8 mouse cellular contexts compared by ENCODE assay signal in the genomic region with DNA sequence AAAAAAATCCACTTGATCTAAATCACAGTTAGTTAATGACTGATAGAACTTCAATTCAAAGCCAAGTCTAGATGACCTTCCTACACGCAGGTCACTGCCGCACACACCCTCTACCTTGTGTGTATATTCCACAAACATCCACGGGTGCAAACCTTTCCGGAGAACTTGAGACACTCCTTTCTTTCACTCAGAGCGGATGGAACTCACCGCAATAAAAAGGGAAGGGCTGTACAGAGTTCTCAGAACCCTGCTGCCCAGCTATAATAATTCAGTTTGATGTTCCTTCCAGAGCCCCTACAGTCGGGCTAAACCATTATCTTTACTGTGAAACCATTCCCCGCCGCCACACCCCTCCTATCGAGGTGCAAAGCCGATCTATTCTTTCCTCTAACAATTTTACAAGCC. TPM values are rescaled to one million over a fixed set of nuclear protein-coding genes. Genes with fewer than 3 reads are reported as not detected.
DNase-seq lines count a peak whose midpoint lies in the region; ATAC-seq and TF ChIP-seq lines count a peak whose summit lies in the region.

No protein-coding gene starts in this region.

- intact Hi-C loops in left cerebral cortex, postnatal 36 days (cut with DNase I): no loop called here

- TF ChIP-seq CTCF in spleen, adult 2 months (IDR thresholded peaks at IDR 0.05; ENCODE audit: extremely low read depth, insufficient read depth, insufficient read length, insufficient replicate concordance): no peak

- H3K4me3 ChIP-seq in spleen, adult 2 months (ENCODE audit: extremely low read depth, insufficient read depth, insufficient read length): peak overlapping the region; percentile 79
- H3K4me3 ChIP-seq in kidney, embryonic 15.5 days (replicated peaks): peak overlapping the region; percentile 94
- H3K4me3 ChIP-seq in midbrain, embryonic 12.5 days: peak overlapping the region; percentile 90

- H3K9ac ChIP-seq in kidney, embryonic 15.5 days: peak overlapping the region; percentile 80
- peak overlapping the region; percentile 85 for H3K9ac ChIP-seq in midbrain, embryonic 12.5 days (replicated peaks)

- H3K4me2 ChIP-seq in kidney, embryonic 15.5 days: peak overlapping the region; percentile 82
- peak overlapping the region; percentile 90 for H3K4me2 ChIP-seq in midbrain, embryonic 12.5 days (replicated peaks)

- WGBS in spleen, adult 2 months: 1% methylated on average over 11 of the region's 11 CpGs
- 4% methylated on average over 11 of the region's 11 CpGs for WGBS in kidney, embryonic 15.5 days
- 18% methylated on average over 11 of the region's 11 CpGs for WGBS in midbrain, embryonic 12.5 days

- no peak for TF ChIP-seq POLR2A in spleen, adult 2 months (IDR thresholded peaks at IDR 0.05; ENCODE audit: low read depth, low read length)

- H3K36me3 ChIP-seq in spleen, adult 2 months (ENCODE audit: control insufficient read depth, insufficient read depth, low read length): no peaks in the 10 kb centered on the region
- H3K36me3 ChIP-seq in kidney, embryonic 15.5 days: no peaks in the 10 kb centered on the region
- no peaks in the 10 kb centered on the region for H3K36me3 ChIP-seq in midbrain, embryonic 12.5 days

- ATAC-seq in erythroblast, adult 5-6 weeks (replicated peaks; ENCODE audit: low FRiP score, poor library complexity, severe bottlenecking): peak; percentile 42
- ATAC-seq in kidney, embryonic 15.5 days (replicated peaks; ENCODE audit: low FRiP score): no peak
- ATAC-seq in midbrain, embryonic 12.5 days (ENCODE audit: low FRiP score, low read depth): no peak

- no peak for DNase-seq in spleen, adult 2 months (ENCODE audit: low read depth in 1 of 2, low spot score in 2 of 2)
- DNase-seq in spleen, adult 18-20 months: no peak
- no peak for DNase-seq in left cerebral cortex, adult 9 months (ENCODE audit: low spot score in 2 of 2)
- no peak for DNase-seq in left cerebral cortex, postnatal 36 days (ENCODE audit: low spot score in 2 of 2)
- DNase-seq in ovary, postnatal 10 days (ENCODE audit: low spot score): no peak

- no peaks in the 10 kb centered on the region for H3K27me3 ChIP-seq in spleen, adult 2 months (ENCODE audit: control insufficient read depth, insufficient read depth, low read length)
- H3K27me3 ChIP-seq in kidney, embryonic 15.5 days: no peaks in the 10 kb centered on the region
- H3K27me3 ChIP-seq in midbrain, embryonic 12.5 days: peaks cover 34% of the 10 kb centered on the region

- H3K9me3 ChIP-seq in kidney, embryonic 15.5 days (replicated peaks): no peaks in the 10 kb centered on the region
- no peaks in the 10 kb centered on the region for H3K9me3 ChIP-seq in midbrain, embryonic 12.5 days

- peaks cover 13% of the 10 kb centered on the region; the same call in 1 of the 2 replicates for H3K4me1 ChIP-seq in spleen, adult 2 months (ENCODE audit: control insufficient read depth, insufficient read depth, insufficient read length)
- H3K4me1 ChIP-seq in kidney, embryonic 15.5 days: peaks cover 31% of the 10 kb centered on the region
- H3K4me1 ChIP-seq in midbrain, embryonic 12.5 days: peaks cover 16% of the 10 kb centered on the region

- H3K27ac ChIP-seq in spleen, adult 2 months (ENCODE audit: insufficient read depth, low read length): no peak overlapping the region
- H3K27ac ChIP-seq in kidney, embryonic 15.5 days: peak overlapping the region; percentile 81
- H3K27ac ChIP-seq in midbrain, embryonic 12.5 days (replicated peaks): no peak overlapping the region

RNA-seq across cellular contexts. Expression of a gene that starts 12.2 kb away (rescaled TPM):
- polyA plus RNA-seq in spleen, adult 2 months (2012; rRNA removed): 21.8 and 25.1 TPM in 2 replicates
- 0.77 and 9.4 TPM in 2 replicates for total RNA-seq in erythroblast, adult 5-6 weeks (2015; ENCODE audit: low replicate concordance)
- total RNA-seq in erythroblast, adult 5-6 weeks (2017; ENCODE audit: low replicate concordance): 6.6 and 8.6 TPM in 2 replicates
- 22.5 and 25.3 TPM in 2 replicates for polyA plus RNA-seq in kidney, embryonic 15.5 days (2015; fragmentation: Nextera tagmentation; extraction: Ambion mirVana)
- polyA plus RNA-seq in midbrain, embryonic 12.5 days (2016; fragmentation: Nextera tagmentation; extraction: Ambion mirVana): 15.6 and 17.2 TPM in 2 replicates
- 10 to 100 TPM; 45.5 to 56.8 TPM for total RNA-seq in left cerebral cortex, postnatal 36 days (2021)
